In genomic region chrX:11525326-11525725, GRCm38 (mm10) we compare ENCODE assay signal across 13 mouse cellular contexts.
A peak's percentile ranks its signal among the peaks of the same experiment; 100 is the strongest.
DNase-seq lines count a peak whose midpoint lies in the region; ATAC-seq and TF ChIP-seq lines count a peak whose summit lies in the region.
"Had no signal": no experiment of that assay in that cellular context is flagged by ENCODE, and none has a peak within 500 bp of the region (broad histone marks: within the 10 kb centered on the region; RNA-seq: fewer than 3 reads in every experiment).

No protein-coding gene starts in this region.

- dilution Hi-C loops in CH12.LX (cut with MboI; ENCODE audit: extremely low pct_ligation_motif_present, extremely low pct_unique_long_range_greater_than_20kb, low sequenced_read_pairs): no loop called here

- TF ChIP-seq RAD21 in CH12.LX (IDR thresholded peaks at IDR 0.05; ENCODE audit: low read depth, low read length): no peak

- no peak for TF ChIP-seq POLR2A in CH12.LX (IDR thresholded peaks at IDR 0.05; ENCODE audit: low read depth, low read length)

- H3K4me2 ChIP-seq in intestine, embryonic 15.5 days (replicated peaks): peak overlapping the region; percentile 19; the same call in 1 of the 2 replicates
- H3K4me2 ChIP-seq in intestine, postnatal 0 days (replicated peaks; ENCODE audit: low read depth): no peak overlapping the region
- H3K4me2 ChIP-seq in CH12.LX (ENCODE audit: insufficient read depth, low read depth, poor library complexity, severe bottlenecking): peak overlapping the region; percentile 56; the same call in 1 of the 2 replicates
- peak overlapping the region; percentile 24 for H3K4me2 ChIP-seq in neural tube, embryonic 12.5 days (replicated peaks)
- H3K4me2 ChIP-seq: embryonic facial prominence, embryonic 15.5 days; heart, embryonic 15.5 days; limb, embryonic 15.5 days had no signal

- H3K79me2 ChIP-seq in CH12.LX (replicated peaks; ENCODE audit: control insufficient read depth, extremely low read depth, insufficient read depth, poor library complexity, severe bottlenecking): no peaks in the 10 kb centered on the region

- H3K9me3 ChIP-seq in intestine, embryonic 15.5 days: no peaks in the 10 kb centered on the region
- H3K9me3 ChIP-seq in intestine, postnatal 0 days (ENCODE audit: control insufficient read depth): no peaks in the 10 kb centered on the region
- H3K9me3 ChIP-seq in CH12.LX (replicated peaks; ENCODE audit: low read length): no peaks in the 10 kb centered on the region
- H3K9me3 ChIP-seq in neural tube, embryonic 12.5 days: no peaks in the 10 kb centered on the region
- H3K9me3 ChIP-seq: embryonic facial prominence, embryonic 15.5 days; heart, embryonic 15.5 days; limb, embryonic 15.5 days had no signal

- 0 out of 2 replicates have a peak, but pooled peaks cover 10% of the 10 kb centered on the region for H3K27me3 ChIP-seq in intestine, embryonic 15.5 days (replicated peaks)
- H3K27me3 ChIP-seq in intestine, postnatal 0 days (replicated peaks; ENCODE audit: control insufficient read depth, insufficient read depth, low read length): no peaks in the 10 kb centered on the region
- H3K27me3 ChIP-seq in CH12.LX (replicated peaks): no peaks in the 10 kb centered on the region
- H3K27me3 ChIP-seq in neural tube, embryonic 12.5 days (replicated peaks): no peaks in the 10 kb centered on the region

- no peak for TF ChIP-seq CTCF in intestine, postnatal 0 days (IDR thresholded peaks at IDR 0.05; ENCODE audit: low read depth)
- TF ChIP-seq CTCF in CH12.LX (conservative IDR thresholded peaks at IDR 0.05 in 1 of 2, IDR thresholded peaks at IDR 0.05 in 1 of 2; ENCODE audit: low read depth in 2 of 2, low read length in 2 of 2): no peak

- peak; percentile 3 for DNase-seq in layer of hippocampus, adult 9-11 months
- no peak for DNase-seq in layer of hippocampus, postnatal 36 days
- DNase-seq in CH12.LX (ENCODE audit: extremely low read depth): no peak
- DNase-seq in heart, adult 8-10 months (ENCODE audit: low spot score): no peak
- DNase-seq: cerebellum, adult 9-10 months had no signal

- no peak overlapping the region for H3K4me3 ChIP-seq in intestine, embryonic 15.5 days (replicated peaks)
- no peak overlapping the region for H3K4me3 ChIP-seq in intestine, postnatal 0 days (ENCODE audit: low read depth, low read length)
- H3K4me3 ChIP-seq in CH12.LX (replicated peaks in 1 of 3; ENCODE audit: low read depth in 2 of 3, low read length in 2 of 3, poor library complexity in 1 of 3): peak overlapping the region in 1 of 3 experiments; percentile 41
- H3K4me3 ChIP-seq in neural tube, embryonic 12.5 days: no peak overlapping the region
- H3K4me3 ChIP-seq: embryonic facial prominence, embryonic 15.5 days; heart, embryonic 15.5 days; limb, embryonic 15.5 days had no signal

- H3K27ac ChIP-seq in intestine, embryonic 15.5 days: no peak overlapping the region
- no peak overlapping the region for H3K27ac ChIP-seq in intestine, postnatal 0 days (ENCODE audit: low read depth, low read length)
- no peak overlapping the region for H3K27ac ChIP-seq in CH12.LX (ENCODE audit: insufficient read depth, low read depth)
- no peak overlapping the region for H3K27ac ChIP-seq in neural tube, embryonic 12.5 days
- H3K27ac ChIP-seq: embryonic facial prominence, embryonic 15.5 days; heart, embryonic 15.5 days; hindbrain, postnatal 0 days; limb, embryonic 15.5 days had no signal

- in situ Hi-C loops in CH12.LX (cut with MboI; ENCODE audit: low pct_ligation_motif_present, low pct_unique_long_range_greater_than_20kb, low sequenced_read_pairs): no loop called here

- ATAC-seq in intestine, embryonic 15.5 days: no peak
- ATAC-seq in intestine, postnatal 0 days: no peak
- no peak for ATAC-seq in neural tube, embryonic 12.5 days (ENCODE audit: low FRiP score, low read depth)
- ATAC-seq: hindbrain, postnatal 0 days; midbrain, embryonic 16.5 days had no signal

- no peak for TF ChIP-seq EP300 in CH12.LX (IDR thresholded peaks at IDR 0.05; ENCODE audit: low read length)

- 54% methylated on average over 8 of the region's 8 CpGs for WGBS in intestine, embryonic 15.5 days
- WGBS in intestine, postnatal 0 days: 73% methylated on average over 8 of the region's 8 CpGs
- 42% methylated on average over 8 of the region's 8 CpGs for WGBS in neural tube, embryonic 12.5 days

- no peaks in the 10 kb centered on the region for H3K4me1 ChIP-seq in intestine, embryonic 15.5 days (replicated peaks)
- H3K4me1 ChIP-seq in intestine, postnatal 0 days (replicated peaks; ENCODE audit: control insufficient read depth, insufficient read depth, low read length): no peaks in the 10 kb centered on the region
- no peaks in the 10 kb centered on the region for H3K4me1 ChIP-seq in CH12.LX (ENCODE audit: control insufficient read depth in 1 of 2, insufficient read depth in 2 of 2)
- no peaks in the 10 kb centered on the region for H3K4me1 ChIP-seq in neural tube, embryonic 12.5 days
- H3K4me1 ChIP-seq: embryonic facial prominence, embryonic 15.5 days; heart, embryonic 15.5 days; limb, embryonic 15.5 days had no signal

- no peaks in the 10 kb centered on the region for H3K36me3 ChIP-seq in intestine, embryonic 15.5 days
- H3K36me3 ChIP-seq in intestine, postnatal 0 days (ENCODE audit: control insufficient read depth, insufficient read depth): no peaks in the 10 kb centered on the region
- H3K36me3 ChIP-seq in CH12.LX (replicated peaks in 1 of 2; ENCODE audit: control insufficient read depth in 1 of 2, insufficient read depth in 1 of 2, low read length in 1 of 2): no peaks in the 10 kb centered on the region
- no peaks in the 10 kb centered on the region for H3K36me3 ChIP-seq in neural tube, embryonic 12.5 days
- H3K36me3 ChIP-seq: embryonic facial prominence, embryonic 15.5 days; heart, embryonic 15.5 days; limb, embryonic 15.5 days had no signal

- H3K9ac ChIP-seq in intestine, embryonic 15.5 days: no peak overlapping the region
- no peak overlapping the region for H3K9ac ChIP-seq in intestine, postnatal 0 days (ENCODE audit: low read depth, low read length)
- peak overlapping the region; percentile 26; the same call in 1 of the 2 replicates for H3K9ac ChIP-seq in CH12.LX (ENCODE audit: insufficient read depth, low read depth)
- H3K9ac ChIP-seq in neural tube, embryonic 12.5 days: no peak overlapping the region
- H3K9ac ChIP-seq: embryonic facial prominence, embryonic 15.5 days; heart, embryonic 15.5 days; limb, embryonic 15.5 days had no signal

TF ChIP-seq in CH12.LX, 34 proteins besides CTCF, POLR2A, EP300 and RAD21:
- TF ChIP-seq MAX (IDR thresholded peaks at IDR 0.05; ENCODE audit: low read length): no peak
- TF ChIP-seq ZNF384 (IDR thresholded peaks at IDR 0.05; ENCODE audit: low read depth, low read length): no peak
- TF ChIP-seq PAX5 (IDR thresholded peaks at IDR 0.05; ENCODE audit: low read length): no peak
- no peak for TF ChIP-seq GABPA (IDR thresholded peaks at IDR 0.05; ENCODE audit: insufficient replicate concordance, low read depth, low read length)
- TF ChIP-seq SMC3 (IDR thresholded peaks at IDR 0.05; ENCODE audit: low read depth, low read length): no peak
- TF ChIP-seq MXI1 (IDR thresholded peaks at IDR 0.05; ENCODE audit: low read depth, low read length): no peak
